Mouse (Mus musculus) heart, embryonic 16.5 days (tissue): ENCODE results near the gene B3gnt7. TPM values are rescaled to one million over a fixed set of nuclear protein-coding genes. Genes with fewer than 3 reads are reported as not detected.

Experiments
- ATAC-seq: fragments of 200-750 bp; cut with Nextera tagmentation; replicated peaks from 2 replicates; pipeline ENCODE4 v1.8.0; 2017; ENCODE audit warnings: moderate number of reproducible peaks; ENCODE audit not compliant: insufficient read depth, low FRiP score; ENCODE audit errors: extremely low read depth
- H3K27ac ChIP-seq: fragments of 300-500 bp; sonication (generic); 2 replicates; pipeline ENCODE4 v1.5.1; 2014; ENCODE audit warnings: mild to moderate bottlenecking, low read length, control low read depth, moderate library complexity
- H3K27me3 ChIP-seq: fragments of 300-500 bp; sonication (generic); 2 replicates; pipeline ENCODE4 v1.6.1; 2014; ENCODE audit warnings: low read length, mixed read lengths; ENCODE audit not compliant: control insufficient read depth, insufficient read depth
- H3K36me3 ChIP-seq: fragments of 300-500 bp; sonication (generic); 2 replicates; pipeline ENCODE4 v1.6.1; 2014; ENCODE audit not compliant: control insufficient read depth, insufficient read depth
- H3K4me1 ChIP-seq: fragments of 300-500 bp; sonication (generic); 2 replicates; pipeline ENCODE4 v1.6.1; 2014; ENCODE audit warnings: low read length, mixed read lengths; ENCODE audit not compliant: control insufficient read depth, insufficient read depth
- H3K4me2 ChIP-seq: fragments of 300-500 bp; sonication (generic); 2 replicates; pipeline ENCODE4 v1.6.1; 2014; ENCODE audit warnings: low read depth, mild to moderate bottlenecking, control low read depth, low read length
- H3K4me3 ChIP-seq: fragments of 300-500 bp; sonication (generic); 2 replicates; pipeline ENCODE4 v1.5.1; 2014; ENCODE audit warnings: mild to moderate bottlenecking, control low read depth, low read length
- H3K9ac ChIP-seq: fragments of 300-500 bp; sonication (generic); 2 replicates; pipeline ENCODE4 v1.6.1; 2014; ENCODE audit warnings: low read length, control low read depth
- H3K9me3 ChIP-seq: fragments of 300-500 bp; sonication (generic); replicated peaks from 2 replicates; pipeline ENCODE4 v1.6.1; 2016; ENCODE audit warnings: low read length; ENCODE audit not compliant: control insufficient read depth
- WGBS: fragments of 180-500 bp; shearing (Covaris S2); extraction: QIAGEN DNeasy Blood & Tissue Kit; methylation state at CpG from one replicate; pipeline ENCODE4 v1.1.7; 2014; 5-methylcytosine and 5-hydroxymethylcytosine counted together
- polyA plus RNA-seq: library from polyadenylated mRNA; unstranded; fragments of >200 nt; fragmentation: Nextera tagmentation; extraction: Ambion mirVana; gene quantifications from 2 replicates; pipeline ENCODE4 v1.2.1, GENCODE M21; 2015

Gene B3gnt7
- polyA plus RNA-seq, 1 experiment from 2014 or later: 1.6 TPM

- 93% methylated on average over 3 of the region's 3 CpGs for WGBS
- no peak overlapping the region for H3K4me2 ChIP-seq
- no peak overlapping the region for H3K27ac ChIP-seq
- no peak for ATAC-seq
- no peaks in the 10 kb centered on the region for H3K27me3 ChIP-seq
- no peak overlapping the region for H3K9ac ChIP-seq
- H3K36me3 ChIP-seq: peaks cover 42% of the 10 kb centered on the region
- no peak overlapping the region for H3K4me3 ChIP-seq
- no peaks in the 10 kb centered on the region for H3K4me1 ChIP-seq
- H3K9me3 ChIP-seq: no peaks in the 10 kb centered on the region
These were observed 44.5 kb downstream of the B3gnt7 start for GRCm38 (mm10) chr1:86346851-86347715.

GRCm38 (mm10) chr1:86347716-86348045 lies 45.0 kb downstream of the B3gnt7 start:
- Histone ChIP-seq H3K27me3 (no peaks in the 10 kb centered on the region), H3K9me3 (no peaks in the 10 kb centered on the region), H3K4me2 (no peak overlapping the region), H3K4me3 (no peak overlapping the region), H3K27ac (no peak overlapping the region), H3K36me3 (peaks cover 45% of the 10 kb centered on the region), H3K9ac (no peak overlapping the region), H3K4me1 (no peaks in the 10 kb centered on the region)
- ATAC-seq: no peak
- WGBS: 55% methylated on average over 1 of the region's 1 CpGs

- 59% methylated on average over 1 of the region's 1 CpGs for WGBS
- no peaks in the 10 kb centered on the region for H3K4me1 ChIP-seq
- ATAC-seq: no peak
- peaks cover 47% of the 10 kb centered on the region for H3K36me3 ChIP-seq
- no peak overlapping the region for H3K4me2 ChIP-seq
- H3K27me3 ChIP-seq: no peaks in the 10 kb centered on the region
- H3K9ac ChIP-seq: no peak overlapping the region
- no peaks in the 10 kb centered on the region for H3K9me3 ChIP-seq
- H3K4me3 ChIP-seq: no peak overlapping the region
- no peak overlapping the region for H3K27ac ChIP-seq
These were observed 45.5 kb downstream of the B3gnt7 start for GRCm38 (mm10) chr1:86348083-86348482.

- no peak overlapping the region for H3K4me2 ChIP-seq
- H3K4me3 ChIP-seq: no peak overlapping the region
- no peaks in the 10 kb centered on the region for H3K27me3 ChIP-seq
- H3K27ac ChIP-seq: no peak overlapping the region
- ATAC-seq: no peak
- no peaks in the 10 kb centered on the region for H3K9me3 ChIP-seq
- H3K9ac ChIP-seq: no peak overlapping the region
- H3K36me3 ChIP-seq: peaks cover 54% of the 10 kb centered on the region
- H3K4me1 ChIP-seq: no peaks in the 10 kb centered on the region
- 80% methylated on average over 4 of the region's 4 CpGs for WGBS
These were observed 46.2 kb downstream of the B3gnt7 start for GRCm38 (mm10) chr1:86348801-86349200.

GRCm38 (mm10) chr1:86349201-86349600 lies 46.6 kb downstream of the B3gnt7 start:
- no peak overlapping the region for H3K4me2 ChIP-seq
- H3K27ac ChIP-seq: no peak overlapping the region
- no peak overlapping the region for H3K4me3 ChIP-seq
- H3K36me3 ChIP-seq: peaks cover 58% of the 10 kb centered on the region
- no peaks in the 10 kb centered on the region for H3K27me3 ChIP-seq
- no peak for ATAC-seq
- no peak overlapping the region for H3K9ac ChIP-seq
- WGBS: 93% methylated on average over 3 of the region's 3 CpGs
- H3K9me3 ChIP-seq: no peaks in the 10 kb centered on the region
- no peaks in the 10 kb centered on the region for H3K4me1 ChIP-seq

- no peak overlapping the region for H3K9ac ChIP-seq
- H3K4me2 ChIP-seq: no peak overlapping the region
- no peak for ATAC-seq
- peaks cover 63% of the 10 kb centered on the region for H3K36me3 ChIP-seq
- whole genome bisulfite sequencing: 86% methylated on average over 1 of the region's 1 CpGs
- H3K27me3 ChIP-seq: no peaks in the 10 kb centered on the region
- H3K27ac ChIP-seq: no peak overlapping the region
- H3K4me1 ChIP-seq: no peaks in the 10 kb centered on the region
- H3K4me3 ChIP-seq: no peak overlapping the region
- no peaks in the 10 kb centered on the region for H3K9me3 ChIP-seq
These were observed 47.1 kb downstream of the B3gnt7 start for GRCm38 (mm10) chr1:86349696-86350095.

- Histone ChIP-seq H3K4me3 (no peak overlapping the region), H3K4me2 (no peak overlapping the region), H3K4me1 (no peaks in the 10 kb centered on the region), H3K27me3 (no peaks in the 10 kb centered on the region), H3K9ac (no peak overlapping the region), H3K36me3 (peaks cover 71% of the 10 kb centered on the region), H3K9me3 (no peaks in the 10 kb centered on the region), H3K27ac (no peak overlapping the region)
- ATAC-seq: no peak
- 90% methylated on average over 8 of the region's 8 CpGs for WGBS
These were observed 47.9 kb downstream of the B3gnt7 start for GRCm38 (mm10) chr1:86350576-86350975.

GRCm38 (mm10) chr1:86354186-86354585 lies 51.6 kb downstream of the B3gnt7 start:
- Histone ChIP-seq H3K27me3 (no peaks in the 10 kb centered on the region), H3K4me2 (no peak overlapping the region), H3K27ac (no peak overlapping the region), H3K9ac (no peak overlapping the region), H3K36me3 (peaks cover 73% of the 10 kb centered on the region), H3K4me3 (no peak overlapping the region), H3K4me1 (peaks cover 3% of the 10 kb centered on the region), H3K9me3 (no peaks in the 10 kb centered on the region)
- no peak for ATAC-seq
- 75% methylated on average over 2 of the region's 2 CpGs for WGBS
